Mouse (Mus musculus) cerebellum, adult 2 months (tissue): Measurements from ENCODE around the gene Lyrm4.

Experiments used
- CTCF ChIP-seq: fragments of 200-500 bp; IDR thresholded peaks from 2 replicates; pipeline ENCODE4 v1.5.1; 2011; ENCODE audit warnings: low read depth, mild to moderate bottlenecking, control low read depth, low read length, moderate library complexity, borderline replicate concordance; ENCODE audit not compliant: insufficient read depth
- POLR2A ChIP-seq: fragments of 200-500 bp; IDR thresholded peaks from 2 replicates; pipeline ENCODE4 v1.6.1; 2011; ENCODE audit warnings: low read length, control low read depth, borderline replicate concordance; ENCODE audit not compliant: insufficient read depth

DNA sequence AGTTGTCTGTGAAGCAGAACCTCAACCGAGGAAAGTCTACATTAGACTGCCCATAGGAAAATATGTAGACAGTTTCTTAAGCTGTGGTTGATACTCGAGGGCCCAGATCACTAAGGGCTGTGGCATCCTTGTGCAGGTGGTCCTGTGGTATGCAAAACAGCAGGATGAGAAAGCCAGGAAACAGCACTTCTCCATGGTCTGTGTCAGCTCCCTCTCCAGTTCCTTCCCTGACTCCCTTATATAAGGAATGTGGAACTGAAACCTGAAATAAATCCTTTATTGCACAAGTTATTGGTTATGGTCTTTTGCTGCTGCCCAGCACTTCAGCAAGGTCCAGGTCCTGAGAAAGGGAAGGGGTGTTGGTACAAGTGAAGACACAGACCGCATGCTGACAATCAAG lies 42.8 kb downstream of the Lyrm4 start:
- TF ChIP-seq CTCF (no peak), POLR2A (no peak)
